Mouse (Mus musculus) MEL (cell line): ENCODE measurements around the gene Olfr1406. TPM values are rescaled to one million over a fixed set of nuclear protein-coding genes. Genes with fewer than 3 reads are reported as not detected.

Experiments used
- DNase-seq: peaks from one replicate; pipeline ENCODE4 v3.0.0; 2011; ENCODE audit warnings: low read depth, low spot score
- H3K27ac ChIP-seq: 2 replicates; pipeline ENCODE4 v1.5.1; 2012; ENCODE audit warnings: low read depth, mild to moderate bottlenecking, control low read depth, low read length, moderate library complexity; ENCODE audit not compliant: control insufficient read depth
- H3K27me3 ChIP-seq, 2 experiments: fragments of 150-350 bp in 1 of 2; sonication (generic) in 1 of 2; 2 replicates each; pipeline ENCODE4 v1.6.1; 2012; ENCODE audit warnings: low read length in 2 of 2, mild to moderate bottlenecking in 2 of 2, improper control_type of control experiment in 1 of 2, moderate library complexity in 1 of 2; ENCODE audit not compliant: insufficient read depth in 2 of 2, control insufficient read depth in 1 of 2
- H3K36me3 ChIP-seq, 2 experiments: 2 replicates each; pipeline ENCODE4 v1.6.1; 2012 to 2014; ENCODE audit warnings: low read length in 2 of 2, improper control_type of control experiment in 1 of 2, inconsistent platforms in 1 of 2, mild to moderate bottlenecking in 1 of 2; ENCODE audit not compliant: insufficient read depth in 2 of 2, control insufficient read depth in 1 of 2
- H3K4me1 ChIP-seq, 2 experiments: fragments of 150-350 bp in 1 of 2; sonication (generic) in 1 of 2; 2 replicates each; pipeline ENCODE4 v1.6.1; 2012; ENCODE audit warnings: low read length in 2 of 2, improper control_type of control experiment in 1 of 2, mild to moderate bottlenecking in 1 of 2; ENCODE audit not compliant: insufficient read depth in 2 of 2, control insufficient read depth in 1 of 2
- H3K4me3 ChIP-seq, 2 experiments: fragments of 150-350 bp in 1 of 2; sonication (generic) in 1 of 2; 2 replicates each; pipeline ENCODE4 v1.5.1; 2012; ENCODE audit warnings: low read depth in 2 of 2, low read length in 2 of 2, mild to moderate bottlenecking in 2 of 2, moderate library complexity in 2 of 2, control low read depth in 1 of 2, improper control_type of control experiment in 1 of 2; ENCODE audit not compliant: control insufficient read depth in 1 of 2, insufficient read depth in 1 of 2
- H3K79me2 ChIP-seq: 2 replicates; pipeline ENCODE4 v1.6.1; 2012; ENCODE audit warnings: mild to moderate bottlenecking, low read length, moderate library complexity; ENCODE audit not compliant: control insufficient read depth, poor library complexity, insufficient read depth
- H3K9ac ChIP-seq: 2 replicates; pipeline ENCODE4 v1.6.1; 2012; ENCODE audit warnings: low read depth, mild to moderate bottlenecking, control low read depth, low read length, moderate library complexity; ENCODE audit not compliant: control insufficient read depth, poor library complexity, severe bottlenecking
- H3K9me3 ChIP-seq: fragments of 150-350 bp; sonication (generic); replicated peaks from 2 replicates; pipeline ENCODE4 v1.6.1; 2012; ENCODE audit warnings: mild to moderate bottlenecking, low read length, improper control_type of control experiment, moderate library complexity; ENCODE audit not compliant: insufficient read depth
- CHD1 ChIP-seq: IDR thresholded peaks from 2 replicates; pipeline ENCODE4 v1.6.1; 2012; ENCODE audit warnings: low read depth, mild to moderate bottlenecking, inconsistent platforms, low read length, improper control_type of control experiment
- EP300 ChIP-seq, 2 experiments: IDR thresholded peaks; 2 replicates each; pipeline ENCODE4 v1.6.1; 2011; ENCODE audit warnings: improper control_type of control experiment in 2 of 2, low read length in 2 of 2, low read depth in 1 of 2, mild to moderate bottlenecking in 1 of 2
- GABPA ChIP-seq: IDR thresholded peaks from 2 replicates; pipeline ENCODE4 v1.6.1; 2012; ENCODE audit warnings: low read depth, mild to moderate bottlenecking, inconsistent platforms, low read length, improper control_type of control experiment, moderate library complexity
- HCFC1 ChIP-seq: IDR thresholded peaks from 2 replicates; pipeline ENCODE4 v1.6.1; 2012; ENCODE audit warnings: low read depth, mild to moderate bottlenecking, inconsistent platforms, low read length, improper control_type of control experiment, moderate library complexity
- JUND ChIP-seq: IDR thresholded peaks from 2 replicates; pipeline ENCODE4 v1.6.1; 2011; ENCODE audit warnings: low read depth, mild to moderate bottlenecking, improper control_type of control experiment, low read length
- MAFK ChIP-seq: IDR thresholded peaks from 2 replicates; pipeline ENCODE4 v1.6.1; 2011; ENCODE audit warnings: low read depth, mild to moderate bottlenecking, low read length, improper control_type of control experiment, borderline replicate concordance
- MAX ChIP-seq: IDR thresholded peaks from 2 replicates; pipeline ENCODE4 v1.6.1; 2011; ENCODE audit warnings: low read length, improper control_type of control experiment
- MXI1 ChIP-seq: IDR thresholded peaks from 2 replicates; pipeline ENCODE4 v1.6.1; 2011; ENCODE audit warnings: mild to moderate bottlenecking, low read depth, low read length, improper control_type of control experiment
- MYB ChIP-seq: IDR thresholded peaks from 2 replicates; pipeline ENCODE4 v1.6.1; 2011; ENCODE audit warnings: mild to moderate bottlenecking, low read depth, low read length, improper control_type of control experiment
- NELFE ChIP-seq: IDR thresholded peaks from 2 replicates; pipeline ENCODE4 v1.6.1; 2011; ENCODE audit warnings: low read depth, low read length, improper control_type of control experiment
- POLR2A ChIP-seq, 2 experiments: IDR thresholded peaks; 2 replicates each; pipeline ENCODE4 v1.6.1; 2011 to 2012; ENCODE audit warnings: low read length in 2 of 2, mild to moderate bottlenecking in 2 of 2, control low read depth in 1 of 2, improper control_type of control experiment in 1 of 2, low read depth in 1 of 2, moderate library complexity in 1 of 2; ENCODE audit not compliant: control insufficient read depth in 1 of 2, insufficient read depth in 1 of 2, poor library complexity in 1 of 2
- TAL1 ChIP-seq: IDR thresholded peaks from 2 replicates; pipeline ENCODE4 v1.6.1; 2012; ENCODE audit warnings: mild to moderate bottlenecking, inconsistent platforms, low read length, moderate library complexity, mixed read lengths
- TBP ChIP-seq: IDR thresholded peaks from 2 replicates; pipeline ENCODE4 v1.8.0; 2011; ENCODE audit warnings: low read depth, low read length, improper control_type of control experiment
- TCF12 ChIP-seq: IDR thresholded peaks from 2 replicates; pipeline ENCODE4 v1.6.1; 2014; ENCODE audit warnings: low read depth, mild to moderate bottlenecking, inconsistent platforms, low read length, improper control_type of control experiment, moderate library complexity
- USF2 ChIP-seq, 2 experiments: IDR thresholded peaks; 2 replicates each; pipeline ENCODE4 v1.6.1; 2011 to 2012; ENCODE audit warnings: improper control_type of control experiment in 2 of 2, low read length in 2 of 2, borderline replicate concordance in 1 of 2, inconsistent platforms in 1 of 2, low read depth in 1 of 2, mild to moderate bottlenecking in 1 of 2; ENCODE audit not compliant: insufficient read depth in 1 of 2
- ZC3H11A ChIP-seq: IDR thresholded peaks from 2 replicates; pipeline ENCODE4 v1.6.1; 2012; ENCODE audit warnings: low read depth, mild to moderate bottlenecking, inconsistent platforms, low read length, improper control_type of control experiment
- ZKSCAN1 ChIP-seq: IDR thresholded peaks from 2 replicates; pipeline ENCODE4 v1.6.1; 2012; ENCODE audit warnings: low read depth, mild to moderate bottlenecking, inconsistent platforms, low read length, improper control_type of control experiment, moderate library complexity
- ZMIZ1 ChIP-seq: IDR thresholded peaks from 2 replicates; pipeline ENCODE4 v1.6.1; 2012; ENCODE audit warnings: low read depth, mild to moderate bottlenecking, inconsistent platforms, low read length, improper control_type of control experiment, moderate library complexity
- ZNF384 ChIP-seq: IDR thresholded peaks from 2 replicates; pipeline ENCODE4 v1.6.1; 2012; ENCODE audit warnings: low read depth, mild to moderate bottlenecking, inconsistent platforms, low read length, improper control_type of control experiment
- polyA plus RNA-seq, 2 experiments: library from polyadenylated mRNA; stranded (reverse) in 1 of 2; unstranded in 1 of 2; fragments of >175 nt in 1 of 2; fragments of >200 nt in 1 of 2; gene quantifications; 2 replicates each; pipeline versions ENCODE4 v1.2.1 to v1.2.4; 2012; ENCODE audit warnings: low replicate concordance in 2 of 2, low read depth in 1 of 2; ENCODE audit not compliant: insufficient read length in 2 of 2, insufficient read depth in 1 of 2, missing spikeins in 1 of 2
- total RNA-seq: library from RNA; depleted of rRNA; stranded (reverse); fragments of 300-350 nt; gene quantifications from 2 replicates; pipeline ENCODE4 v1.2.3, GENCODE M21; 2012

The Olfr1406 gene
- total and polyA plus RNA-seq, 3 experiments: not detected

GRCm38 (mm10) chr1:173192059-173192458, 1.6 kb upstream of the Olfr1406 start (continued):
- TF ChIP-seq TCF12 (peak; percentile 95), USF2 (IDR thresholded peaks at IDR 0.05; ENCODE audit: borderline replicate concordance in 1 of 2, insufficient read depth in 1 of 2, low read depth in 1 of 2, low read length in 2 of 2) (no peak), CHD1 (no peak), EP300 (IDR thresholded peaks at IDR 0.05; ENCODE audit: low read depth in 1 of 2, low read length in 2 of 2) (peak; percentile 96 to 97), ZC3H11A (no peak), MAFK (peak; percentile 86; the same call in 1 of the 2 replicates), JUND (0 out of 2 replicates have a peak, but pooled peaks have one; percentile 57), TBP (no peak), MYB (peak; percentile 69), POLR2A (IDR thresholded peaks at IDR 0.05; ENCODE audit: control insufficient read depth in 1 of 2, insufficient read depth in 1 of 2, low read depth in 1 of 2, low read length in 2 of 2, poor library complexity in 1 of 2) (no peak), ZKSCAN1 (no peak), ZMIZ1 (no peak; the same call in 1 of the 2 replicates), GABPA (no peak), TAL1 (peak; percentile 36; the same call in 1 of the 2 replicates)
- TF ChIP-seq, all 39 proteins: peak for 21

GRCm38 (mm10) chr1:173174154-173174842, 16.1 kb downstream of the Olfr1406 start:
- Histone ChIP-seq H3K27me3 (no peaks in the 10 kb centered on the region), H3K36me3 (no peaks in the 10 kb centered on the region), H3K9ac (no peak overlapping the region)
- DNase-seq: no peak
- TF ChIP-seq MXI1 (no peak), NELFE (no peak), ZNF384 (no peak), MAX (no peak), USF2 (IDR thresholded peaks at IDR 0.05; ENCODE audit: borderline replicate concordance in 1 of 2, insufficient read depth in 1 of 2, low read depth in 1 of 2, low read length in 2 of 2) (no peak), HCFC1 (no peak), TBP (no peak), ZC3H11A (no peak)
- TF ChIP-seq, all 39 proteins: peak for 0
- H3K27ac ChIP-seq: no peak overlapping the region
- H3K4me1 ChIP-seq: no peaks in the 10 kb centered on the region
- no peaks in the 10 kb centered on the region for H3K9me3 ChIP-seq
- no peak overlapping the region for H3K4me3 ChIP-seq
- no peaks in the 10 kb centered on the region for H3K79me2 ChIP-seq
